ENCODE assay signal across 9 mouse cellular contexts in genomic region chr12:72520645-72521044, GRCm38 (mm10). TPM values are rescaled to one million over a fixed set of nuclear protein-coding genes. Genes with fewer than 3 reads are reported as not detected.
DNase-seq lines count a peak whose midpoint lies in the region; ATAC-seq and TF ChIP-seq lines count a peak whose summit lies in the region.
"Had no signal": no experiment of that assay in that cellular context is flagged by ENCODE, and none has a peak within 500 bp of the region (broad histone marks: within the 10 kb centered on the region; RNA-seq: fewer than 3 reads in every experiment).

No protein-coding gene starts in this region.

- peak; percentile 84 for DNase-seq in hindbrain, embryonic 11.5 days (ENCODE audit: low spot score)
- DNase-seq in CD4-positive helper T cell, adult 2 months (ENCODE audit: low read depth, low spot score) = peak; percentile 61
- peak; percentile 53 for DNase-seq in adrenal gland, adult 2 months
- DNase-seq in embryo, embryonic 10.5 days (ENCODE audit: low spot score) = peak; percentile 85
- DNase-seq in kidney, postnatal 0 days (ENCODE audit: low spot score) = peak; percentile 76
- DNase-seq in telencephalon, adult 2 months (ENCODE audit: low read depth, low spot score) = peak; percentile 6

- no peak overlapping the region for H3K4me3 ChIP-seq in hindbrain, embryonic 11.5 days (ENCODE audit: low read depth, low read length)
- no peak overlapping the region for H3K4me3 ChIP-seq in hindbrain, embryonic 16.5 days (ENCODE audit: low read length)
- no peak overlapping the region for H3K4me3 ChIP-seq in kidney, postnatal 0 days (replicated peaks; ENCODE audit: low read depth, low read length)
- H3K4me3 ChIP-seq: embryonic facial prominence, embryonic 15.5 days had no signal

- ATAC-seq in hindbrain, embryonic 11.5 days (ENCODE audit: low FRiP score) = no peak
- ATAC-seq in hindbrain, embryonic 16.5 days = no peak
- no peak for ATAC-seq in kidney, postnatal 0 days (replicated peaks; ENCODE audit: low FRiP score, low read depth)
- peak; percentile 96 for ATAC-seq in megakaryocyte progenitor cell, adult 5-6 weeks (replicated peaks; ENCODE audit: poor library complexity)

- H3K27me3 ChIP-seq in hindbrain, embryonic 11.5 days (ENCODE audit: control insufficient read depth, insufficient read depth, low read length) = no peaks in the 10 kb centered on the region
- no peaks in the 10 kb centered on the region; the same call in 1 of the 2 replicates for H3K27me3 ChIP-seq in hindbrain, embryonic 16.5 days (replicated peaks; ENCODE audit: control insufficient read depth, insufficient read depth, low read length)
- no peaks in the 10 kb centered on the region for H3K27me3 ChIP-seq in kidney, postnatal 0 days (ENCODE audit: insufficient read depth, low read length)
- H3K27me3 ChIP-seq: embryonic facial prominence, embryonic 15.5 days had no signal

- H3K9me3 ChIP-seq in hindbrain, embryonic 11.5 days (ENCODE audit: control insufficient read depth, low read length) = no peaks in the 10 kb centered on the region
- H3K9me3 ChIP-seq in hindbrain, embryonic 16.5 days (ENCODE audit: control insufficient read depth, low read length) = no peaks in the 10 kb centered on the region
- H3K9me3 ChIP-seq in kidney, postnatal 0 days (replicated peaks; ENCODE audit: low read length) = no peaks in the 10 kb centered on the region
- H3K9me3 ChIP-seq: embryonic facial prominence, embryonic 15.5 days had no signal

- WGBS in hindbrain, embryonic 11.5 days = 3% methylated on average over 2 of the region's 2 CpGs
- 3% methylated on average over 2 of the region's 2 CpGs for WGBS in hindbrain, embryonic 16.5 days
- WGBS in kidney, postnatal 0 days = 5% methylated on average over 2 of the region's 2 CpGs

- H3K36me3 ChIP-seq in hindbrain, embryonic 11.5 days (ENCODE audit: control insufficient read depth, insufficient read depth, low read length) = no peaks in the 10 kb centered on the region
- no peaks in the 10 kb centered on the region for H3K36me3 ChIP-seq in hindbrain, embryonic 16.5 days (ENCODE audit: control insufficient read depth, insufficient read depth, low read length)
- no peaks in the 10 kb centered on the region for H3K36me3 ChIP-seq in kidney, postnatal 0 days (ENCODE audit: insufficient read depth, low read length)
- H3K36me3 ChIP-seq: embryonic facial prominence, embryonic 15.5 days had no signal

- H3K9ac ChIP-seq in hindbrain, embryonic 11.5 days (ENCODE audit: low read depth, low read length) = no peak overlapping the region
- no peak overlapping the region for H3K9ac ChIP-seq in hindbrain, embryonic 16.5 days (ENCODE audit: low read depth, low read length)
- no peak overlapping the region for H3K9ac ChIP-seq in kidney, postnatal 0 days (ENCODE audit: low read depth, low read length)
- H3K9ac ChIP-seq: embryonic facial prominence, embryonic 15.5 days had no signal

- H3K4me2 ChIP-seq in hindbrain, embryonic 11.5 days (replicated peaks; ENCODE audit: low read depth, low read length) = no peak overlapping the region
- H3K4me2 ChIP-seq in hindbrain, embryonic 16.5 days (ENCODE audit: low read length) = no peak overlapping the region
- H3K4me2 ChIP-seq in kidney, postnatal 0 days (ENCODE audit: low read length) = no peak overlapping the region
- H3K4me2 ChIP-seq: embryonic facial prominence, embryonic 15.5 days had no signal

- TF ChIP-seq CTCF in kidney, postnatal 0 days (IDR thresholded peaks at IDR 0.05; ENCODE audit: low read depth) = peak; percentile 97

- H3K4me1 ChIP-seq in hindbrain, embryonic 11.5 days (replicated peaks; ENCODE audit: control insufficient read depth, insufficient read depth, low read length) = no peaks in the 10 kb centered on the region
- H3K4me1 ChIP-seq in hindbrain, embryonic 16.5 days (ENCODE audit: control insufficient read depth, insufficient read depth, low read depth, low read length) = peaks cover 4% of the 10 kb centered on the region
- no peaks in the 10 kb centered on the region for H3K4me1 ChIP-seq in kidney, postnatal 0 days (replicated peaks; ENCODE audit: insufficient read depth, low read length)
- H3K4me1 ChIP-seq: embryonic facial prominence, embryonic 15.5 days had no signal

- H3K27ac ChIP-seq in hindbrain, embryonic 11.5 days (ENCODE audit: low read depth, low read length) = no peak overlapping the region
- no peak overlapping the region for H3K27ac ChIP-seq in hindbrain, embryonic 16.5 days (ENCODE audit: low read depth, low read length)
- H3K27ac ChIP-seq in kidney, postnatal 0 days = no peak overlapping the region
- H3K27ac ChIP-seq: embryonic facial prominence, embryonic 15.5 days had no signal

RNA-seq across cellular contexts. Expression of gene Pcnx4, which starts 15.5 kb away (rescaled TPM):
- 16.2 and 16.6 TPM in 2 replicates for polyA plus RNA-seq in hindbrain, embryonic 11.5 days (2014; fragmentation: Nextera tagmentation; extraction: Ambion mirVana)
- polyA plus RNA-seq in hindbrain, embryonic 16.5 days (2015; fragmentation: Nextera tagmentation; extraction: Ambion mirVana) = 24.6 and 25.5 TPM in 2 replicates
- total RNA-seq in adrenal gland, adult 2 months (2021) = 10 to 100 TPM in 1 of 2 experiments, 1 to 10 TPM in 1; 5.6 to 10.6 TPM
- polyA plus RNA-seq in adrenal gland, adult 2 months (2012; rRNA removed) = 1.8 and 2.3 TPM in 2 replicates
- 5.8 and 6.6 TPM in 2 replicates for polyA plus RNA-seq in kidney, postnatal 0 days (2015; fragmentation: Nextera tagmentation; extraction: Ambion mirVana)
- 1.9 and 2.9 TPM in 2 replicates for total RNA-seq in megakaryocyte progenitor cell, adult 5-6 weeks (2015)
- 1.00 and 2.3 TPM in 2 replicates for total RNA-seq in megakaryocyte progenitor cell, adult 5-6 weeks (2017)

Comparison
In these comparisons a context has a peak if more than half of its experiments do, and no peak if none do; other contexts are left out.
1. DNase-seq: peak in every context shown above with its lines; median percentile 85 in embryo, embryonic 10.5 days; 84 in hindbrain, embryonic 11.5 days; 76 in kidney, postnatal 0 days; 61 in CD4-positive helper T cell, adult 2 months; 53 in adrenal gland, adult 2 months; 6 in telencephalon, adult 2 months.